Mouse (Mus musculus): ENCODE results near the gene Myo3b.

Myo3b gene

GRCm38 (mm10) chr2:70066338-70067022, 27.6 kb downstream of the Myo3b start:
- DNase-seq = no peak

- DNase-seq = no peak
These were observed 30.9 kb downstream of the Myo3b start for GRCm38 (mm10) chr2:70069861-70070260.

GRCm38 (mm10) chr2:70083444-70084020, 44.6 kb downstream of the Myo3b start:
- no peak for DNase-seq

- DNase-seq = no peak
These were observed 52.3 kb downstream of the Myo3b start for GRCm38 (mm10) chr2:70091261-70091660.

GRCm38 (mm10) chr2:70091801-70092522, 53.0 kb downstream of the Myo3b start:
- DNase-seq = peak; percentile 11

- peak; percentile 6 for DNase-seq
These were observed 53.7 kb downstream of the Myo3b start for GRCm38 (mm10) chr2:70092665-70093064.

- DNase-seq = no peak
These were observed 55.5 kb downstream of the Myo3b start for GRCm38 (mm10) chr2:70094446-70094845.

- no peak for DNase-seq
These were observed 58.5 kb downstream of the Myo3b start for GRCm38 (mm10) chr2:70097229-70098095.

GRCm38 (mm10) chr2:70099459-70099858, 60.5 kb downstream of the Myo3b start:
- no peak for DNase-seq

GRCm38 (mm10) chr2:70105286-70106030, 66.5 kb downstream of the Myo3b start:
- no peak for DNase-seq

- DNase-seq = no peak
These were observed 70.1 kb downstream of the Myo3b start for GRCm38 (mm10) chr2:70109010-70109409.

GRCm38 (mm10) chr2:70113798-70114782, 75.2 kb downstream of the Myo3b start:
- no peak for DNase-seq

GRCm38 (mm10) chr2:70118376-70119264, 79.7 kb downstream of the Myo3b start:
- DNase-seq = no peak

GRCm38 (mm10) chr2:70119265-70119663, 80.3 kb downstream of the Myo3b start:
- DNase-seq = no peak

- no peak for DNase-seq
These were observed 87.4 kb downstream of the Myo3b start for GRCm38 (mm10) chr2:70126330-70126729.

GRCm38 (mm10) chr2:70126783-70127182, 87.9 kb downstream of the Myo3b start:
- DNase-seq = peak; percentile 63

GRCm38 (mm10) chr2:70127351-70128148, 88.6 kb downstream of the Myo3b start:
- DNase-seq = no peak

- DNase-seq = no peak
These were observed 89.7 kb downstream of the Myo3b start for GRCm38 (mm10) chr2:70128590-70128989.

GRCm38 (mm10) chr2:70129566-70129965, 90.6 kb downstream of the Myo3b start:
- no peak for DNase-seq
